Mouse (Mus musculus): ENCODE results near the gene Zfp850. TPM values are rescaled to one million over a fixed set of nuclear protein-coding genes. Genes with fewer than 3 reads are reported as not detected.
"Not testable (repeated sequence)": the region's sequence is repeated elsewhere in the genome, so short reads cannot be mapped to it uniquely, and the experiment has no call there.

The Zfp850 gene
- polyA plus RNA-seq, 1 experiment from 2014 or later = 3.9 TPM

DNA sequence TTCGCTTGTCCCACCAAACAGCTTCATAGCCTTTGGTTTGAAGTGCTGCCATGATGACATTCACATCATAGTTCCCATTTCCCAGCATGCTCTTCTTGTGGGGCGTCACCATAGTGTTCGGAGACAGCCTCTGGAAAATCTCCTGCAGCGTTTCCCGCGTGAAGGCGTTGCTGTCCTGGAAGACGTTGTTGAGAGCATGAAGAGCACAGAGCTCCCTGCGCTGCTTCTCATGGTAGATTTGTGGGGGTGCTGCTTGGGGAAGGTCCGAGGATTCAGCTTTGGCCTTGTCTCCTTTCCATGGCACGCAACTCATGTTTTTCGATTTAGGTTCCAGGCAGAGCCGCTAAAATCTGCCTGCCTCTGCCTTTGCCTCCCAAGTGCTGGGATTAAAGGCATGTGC, 64.5 kb downstream of the Zfp850 start:
- not testable (repeated sequence) for H3K9me3 ChIP-seq; H3K4me3 ChIP-seq (replicated peaks); H3K4me1 ChIP-seq; H3K4me2 ChIP-seq; H3K27me3 ChIP-seq (replicated peaks); H3K9ac ChIP-seq; H3K27ac ChIP-seq; ATAC-seq (ENCODE audit: insufficient read depth, low FRiP score, low read depth); H3K36me3 ChIP-seq
- 92% methylated on average over 13 of the region's 13 CpGs for WGBS

GRCm38 (mm10) chr7:27941869-27942268, 72.0 kb downstream of the Zfp850 start:
- H3K4me1 ChIP-seq; H3K27ac ChIP-seq; ATAC-seq (ENCODE audit: insufficient read depth, low FRiP score, low read depth); H3K27me3 ChIP-seq (replicated peaks); H3K9me3 ChIP-seq; H3K9ac ChIP-seq; H3K4me2 ChIP-seq; H3K4me3 ChIP-seq (replicated peaks); H3K36me3 ChIP-seq: not testable (repeated sequence)
- WGBS = 44% methylated on average over 5 of the region's 7 CpGs

Other genes starting within 250 kb of the Zfp850 start
- gene Zfp626, start 206.9 kb downstream of the Zfp850 start, polyA plus RNA-seq (2015; fragmentation: Nextera tagmentation; extraction: Ambion mirVana) = 2.0 and 2.1 TPM in 2 replicates
- 6.1 and 6.8 TPM in 2 replicates for gene Zfp59, start 175.5 kb downstream of the Zfp850 start, polyA plus RNA-seq (2015; fragmentation: Nextera tagmentation; extraction: Ambion mirVana)
- 3.9 and 4.6 TPM in 2 replicates for gene Zfp607a, start 156.6 kb downstream of the Zfp850 start, polyA plus RNA-seq (2015; fragmentation: Nextera tagmentation; extraction: Ambion mirVana)
- gene Zfp974, start 84.7 kb downstream of the Zfp850 start, polyA plus RNA-seq (2015; fragmentation: Nextera tagmentation; extraction: Ambion mirVana) = 9.4 and 10.3 TPM in 2 replicates
- gene Zfp780b, start 34.9 kb downstream of the Zfp850 start, polyA plus RNA-seq (2015; fragmentation: Nextera tagmentation; extraction: Ambion mirVana) = 18.3 and 20.0 TPM in 2 replicates
- 243 and 255 TPM in 2 replicates for gene Psmc4, start 36.0 kb upstream of the Zfp850 start, polyA plus RNA-seq (2015; fragmentation: Nextera tagmentation; extraction: Ambion mirVana)
- 41.3 and 43.3 TPM in 2 replicates for gene Fcgbp, start 57.1 kb upstream of the Zfp850 start, polyA plus RNA-seq (2015; fragmentation: Nextera tagmentation; extraction: Ambion mirVana)
- gene 9530053A07Rik, start 115.4 kb upstream of the Zfp850 start, polyA plus RNA-seq (2015; fragmentation: Nextera tagmentation; extraction: Ambion mirVana) = 0.04 and 0.05 TPM in 2 replicates
- gene Fbl, start 155.6 kb upstream of the Zfp850 start, polyA plus RNA-seq (2015; fragmentation: Nextera tagmentation; extraction: Ambion mirVana) = 108 and 135 TPM in 2 replicates
- gene Dyrk1b, start 165.4 kb upstream of the Zfp850 start, polyA plus RNA-seq (2015; fragmentation: Nextera tagmentation; extraction: Ambion mirVana) = 8.1 and 9.3 TPM in 2 replicates